8 mouse cellular contexts compared by ENCODE assay signal in the genomic region with DNA sequence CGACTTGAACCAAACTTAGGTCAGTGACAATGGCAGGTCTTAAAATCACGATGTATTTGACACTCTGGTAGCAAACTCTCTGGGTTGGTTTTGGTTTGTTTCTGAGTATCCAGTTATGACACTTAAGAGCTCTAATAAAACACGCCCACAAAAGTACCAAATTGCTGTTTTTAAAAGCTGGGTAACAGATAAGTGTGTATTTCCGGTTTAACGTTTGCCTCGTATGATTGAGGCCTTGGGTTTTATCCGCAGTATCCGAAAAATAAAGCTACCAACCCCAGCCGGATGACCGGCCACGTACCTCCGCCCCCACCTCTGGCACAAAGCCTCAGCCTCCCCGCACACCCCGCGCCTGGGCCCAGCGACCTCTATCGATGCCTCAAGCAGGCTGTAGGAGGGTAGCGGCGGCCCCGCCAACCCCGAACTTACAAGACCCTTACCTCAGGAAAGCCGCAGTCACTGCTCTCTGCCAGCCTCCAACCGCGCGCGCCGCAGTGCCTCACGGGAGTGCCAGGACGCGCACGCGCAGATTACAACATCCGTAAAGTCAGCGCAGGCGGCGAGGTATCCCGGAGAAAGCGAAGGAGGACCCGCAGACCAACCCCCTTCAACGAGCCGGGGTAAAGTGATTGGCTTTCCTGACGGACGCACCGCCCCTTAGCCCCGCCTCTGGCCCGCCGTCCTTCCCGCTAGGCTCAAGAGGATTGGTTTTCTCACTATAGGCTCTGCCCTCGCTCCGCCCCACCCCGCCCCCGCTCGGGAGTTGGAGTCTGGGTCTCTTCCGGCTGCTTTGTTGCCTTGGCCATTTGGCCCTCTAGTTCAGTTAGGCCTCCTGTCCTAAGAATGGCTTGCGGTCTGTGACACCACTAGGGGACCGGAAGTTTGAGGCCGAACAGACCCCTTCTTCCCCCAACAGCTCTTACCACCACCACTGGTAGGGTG. TPM values are rescaled to one million over a fixed set of nuclear protein-coding genes. Genes with fewer than 3 reads are reported as not detected.
DNase-seq lines count a peak whose midpoint lies in the region; ATAC-seq and TF ChIP-seq lines count a peak whose summit lies in the region.

A gene (minus strand): TSS at position 499 of the 942 bp plus-strand sequence.
A gene (minus strand): TSS at position 578 of the 942 bp plus-strand sequence.

- H3K4me3 ChIP-seq in heart, embryonic 12.5 days: peak within 1 kb of the TSS; percentile 92
- peak within 1 kb of the TSS; percentile 79 for H3K4me3 ChIP-seq in kidney, postnatal 0 days (replicated peaks; ENCODE audit: low read depth, low read length)
- peak within 1 kb of the TSS; percentile 75 for H3K4me3 ChIP-seq in liver, embryonic 11.5 days (ENCODE audit: low read depth, low read length)
- H3K4me3 ChIP-seq in stomach, embryonic 14.5 days (ENCODE audit: low read depth, low read length): peak within 1 kb of the TSS; percentile 71

- H3K4me1 ChIP-seq in heart, embryonic 12.5 days (replicated peaks): 0 out of 2 replicates have a peak, but pooled peaks cover 5% of the 10 kb centered on the region
- no peaks in the 10 kb centered on the region; the same call in 1 of the 2 replicates for H3K4me1 ChIP-seq in kidney, postnatal 0 days (replicated peaks; ENCODE audit: insufficient read depth, low read length)
- peaks cover 14% of the 10 kb centered on the region for H3K4me1 ChIP-seq in liver, embryonic 11.5 days (replicated peaks; ENCODE audit: control insufficient read depth, insufficient read depth, low read length)
- 0 out of 2 replicates have a peak, but pooled peaks cover 2% of the 10 kb centered on the region for H3K4me1 ChIP-seq in stomach, embryonic 14.5 days (ENCODE audit: control insufficient read depth, insufficient read depth, low read length)

- TF ChIP-seq CTCF in kidney, postnatal 0 days (IDR thresholded peaks at IDR 0.05; ENCODE audit: low read depth): peak; percentile 25; the same call in 1 of the 2 replicates

- DNase-seq in CD4-positive helper T cell, adult 2 months (ENCODE audit: low read depth, low spot score): peak; percentile 99
- DNase-seq in brain, embryonic 18.5 days (ENCODE audit: low read depth, low spot score): peak; percentile 98
- peak; percentile 100 for DNase-seq in kidney, postnatal 0 days (ENCODE audit: low spot score)
- peak; percentile 99 for DNase-seq in liver, embryonic 11.5 days (ENCODE audit: low spot score)
- peak; percentile 98 for DNase-seq in naive thymus-derived CD4-positive, alpha-beta T cell, adult 2 months (ENCODE audit: low read depth)

- H3K4me2 ChIP-seq in heart, embryonic 12.5 days: peak within 1 kb of the TSS; percentile 72
- peak within 1 kb of the TSS; percentile 59 for H3K4me2 ChIP-seq in kidney, postnatal 0 days (ENCODE audit: low read length)
- H3K4me2 ChIP-seq in liver, embryonic 11.5 days: peak within 1 kb of the TSS; percentile 73
- peak within 1 kb of the TSS; percentile 56 for H3K4me2 ChIP-seq in stomach, embryonic 14.5 days (replicated peaks; ENCODE audit: low read depth, low read length)

- H3K9ac ChIP-seq in heart, embryonic 12.5 days: peak within 1 kb of the TSS; percentile 96
- H3K9ac ChIP-seq in kidney, postnatal 0 days (ENCODE audit: low read depth, low read length): peak within 1 kb of the TSS; percentile 80
- H3K9ac ChIP-seq in liver, embryonic 11.5 days (ENCODE audit: low read depth, low read length): peak within 1 kb of the TSS; percentile 83
- peak within 1 kb of the TSS; percentile 81 for H3K9ac ChIP-seq in stomach, embryonic 14.5 days (replicated peaks; ENCODE audit: low read depth, low read length)

- H3K27me3 ChIP-seq in heart, embryonic 12.5 days (replicated peaks): no peaks in the 10 kb centered on the region
- H3K27me3 ChIP-seq in kidney, postnatal 0 days (ENCODE audit: insufficient read depth, low read length): no peaks in the 10 kb centered on the region
- no peaks in the 10 kb centered on the region for H3K27me3 ChIP-seq in liver, embryonic 11.5 days (replicated peaks; ENCODE audit: control insufficient read depth, insufficient read depth, low read length)
- H3K27me3 ChIP-seq in stomach, embryonic 14.5 days (ENCODE audit: control insufficient read depth, insufficient read depth, low read length): no peaks in the 10 kb centered on the region

- H3K27ac ChIP-seq in heart, embryonic 12.5 days (ENCODE audit: poor library complexity, severe bottlenecking): peak within 1 kb of the TSS; percentile 94
- H3K27ac ChIP-seq in kidney, postnatal 0 days: peak within 1 kb of the TSS; percentile 88
- H3K27ac ChIP-seq in liver, embryonic 11.5 days (ENCODE audit: low read depth, low read length): peak within 1 kb of the TSS; percentile 91
- H3K27ac ChIP-seq in stomach, embryonic 14.5 days (ENCODE audit: low read length): peak within 1 kb of the TSS; percentile 80; the same call in 1 of the 2 replicates

- ATAC-seq in erythroid progenitor cell, adult 5-6 weeks (replicated peaks; ENCODE audit: low FRiP score, poor library complexity, severe bottlenecking): peak; percentile 97
- peak; percentile 100 for ATAC-seq in heart, embryonic 12.5 days (ENCODE audit: insufficient number of reproducible peaks, low FRiP score)
- ATAC-seq in kidney, postnatal 0 days (replicated peaks; ENCODE audit: low FRiP score, low read depth): peak; percentile 100
- ATAC-seq in liver, embryonic 11.5 days (replicated peaks; ENCODE audit: low FRiP score): peak; percentile 100
- peak; percentile 100 for ATAC-seq in stomach, embryonic 14.5 days (ENCODE audit: insufficient number of reproducible peaks, insufficient read depth, low FRiP score, low read depth)

- peaks cover 20% of the 10 kb centered on the region for H3K36me3 ChIP-seq in heart, embryonic 12.5 days
- H3K36me3 ChIP-seq in kidney, postnatal 0 days (ENCODE audit: insufficient read depth, low read length): peaks cover 13% of the 10 kb centered on the region
- H3K36me3 ChIP-seq in liver, embryonic 11.5 days (ENCODE audit: control insufficient read depth, insufficient read depth, low read length): no peaks in the 10 kb centered on the region; the same call in 1 of the 2 replicates
- H3K36me3 ChIP-seq in stomach, embryonic 14.5 days (ENCODE audit: control insufficient read depth, insufficient read depth, low read length): peaks cover 6% of the 10 kb centered on the region; the same call in 1 of the 2 replicates

- WGBS in heart, embryonic 12.5 days: under 1% methylated on average over 57 of the region's 57 CpGs
- under 1% methylated on average over 57 of the region's 57 CpGs for WGBS in kidney, postnatal 0 days
- under 1% methylated on average over 57 of the region's 57 CpGs for WGBS in liver, embryonic 11.5 days
- under 1% methylated on average over 57 of the region's 57 CpGs for WGBS in stomach, embryonic 14.5 days

- H3K9me3 ChIP-seq in heart, embryonic 12.5 days (replicated peaks): no peaks in the 10 kb centered on the region
- no peaks in the 10 kb centered on the region for H3K9me3 ChIP-seq in kidney, postnatal 0 days (replicated peaks; ENCODE audit: low read length)
- no peaks in the 10 kb centered on the region for H3K9me3 ChIP-seq in liver, embryonic 11.5 days (ENCODE audit: control insufficient read depth, low read length)
- H3K9me3 ChIP-seq in stomach, embryonic 14.5 days (ENCODE audit: control insufficient read depth, low read depth, low read length): no peaks in the 10 kb centered on the region

RNA-seq across cellular contexts. Expression of the first gene that starts in this region (rescaled TPM):
- 1.1 and 4.2 TPM in 2 replicates for total RNA-seq in erythroid progenitor cell, adult 5-6 weeks (2015; ENCODE audit: low replicate concordance)
- total RNA-seq in erythroid progenitor cell, adult 5-6 weeks (2017; ENCODE audit: low replicate concordance): 1.7 and 7.3 TPM in 2 replicates
- polyA plus RNA-seq in heart, embryonic 12.5 days (2016; fragmentation: Nextera tagmentation; extraction: Ambion mirVana): 0.37 and 0.40 TPM in 2 replicates
- polyA plus RNA-seq in kidney, postnatal 0 days (2015; fragmentation: Nextera tagmentation; extraction: Ambion mirVana): 0.23 and 0.55 TPM in 2 replicates
- polyA plus RNA-seq in liver, embryonic 11.5 days (2014; fragmentation: Nextera tagmentation; extraction: Ambion mirVana): 0.58 and 0.79 TPM in 2 replicates
- 0.87 and 1.1 TPM in 2 replicates for polyA plus RNA-seq in stomach, embryonic 14.5 days (2014; fragmentation: Nextera tagmentation; extraction: Ambion mirVana)

RNA-seq across cellular contexts. Expression of the second gene that starts in this region (rescaled TPM):
- 61.6 and 90.5 TPM in 2 replicates for total RNA-seq in erythroid progenitor cell, adult 5-6 weeks (2015; ENCODE audit: low replicate concordance)
- 99.5 and 120 TPM in 2 replicates for total RNA-seq in erythroid progenitor cell, adult 5-6 weeks (2017; ENCODE audit: low replicate concordance)
- polyA plus RNA-seq in heart, embryonic 12.5 days (2016; fragmentation: Nextera tagmentation; extraction: Ambion mirVana): 30.8 and 32.0 TPM in 2 replicates
- 22.3 and 25.7 TPM in 2 replicates for polyA plus RNA-seq in kidney, postnatal 0 days (2015; fragmentation: Nextera tagmentation; extraction: Ambion mirVana)
- 47.5 and 51.5 TPM in 2 replicates for polyA plus RNA-seq in liver, embryonic 11.5 days (2014; fragmentation: Nextera tagmentation; extraction: Ambion mirVana)
- 29.8 and 33.1 TPM in 2 replicates for polyA plus RNA-seq in stomach, embryonic 14.5 days (2014; fragmentation: Nextera tagmentation; extraction: Ambion mirVana)

Comparison
In these comparisons a context has a peak if more than half of its experiments do, and no peak if none do; other contexts are left out.
1. Peak in every context shown above with its lines: DNase-seq, ATAC-seq, H3K4me3 ChIP-seq and H3K27ac ChIP-seq.